Mouse (Mus musculus) cortical plate, adult 2 months (tissue): ENCODE results near the gene Nfatc2. TPM values are rescaled to one million over a fixed set of nuclear protein-coding genes. Genes with fewer than 3 reads are reported as not detected.

Source experiments
- H3K27ac ChIP-seq: fragments of 200-500 bp; 2 replicates; pipeline ENCODE4 v1.5.1; 2012; ENCODE audit warnings: low read length, control low read depth, inconsistent platforms; ENCODE audit not compliant: insufficient read depth
- H3K4me1 ChIP-seq: fragments of 200-500 bp; 2 replicates; pipeline ENCODE4 v1.6.1; 2011; ENCODE audit warnings: low read length; ENCODE audit not compliant: control insufficient read depth, insufficient read depth
- H3K4me3 ChIP-seq: fragments of 200-500 bp; 2 replicates; pipeline ENCODE4 v1.5.1; 2011; ENCODE audit warnings: mild to moderate bottlenecking, low read length, control low read depth; ENCODE audit not compliant: insufficient read depth
- CTCF ChIP-seq: fragments of 200-500 bp; IDR thresholded peaks from 2 replicates; pipeline ENCODE4 v1.5.1; 2011; ENCODE audit warnings: mild to moderate bottlenecking, control low read depth, low read length; ENCODE audit not compliant: insufficient read depth; ENCODE audit errors: extremely low read depth
- POLR2A ChIP-seq: fragments of 200-500 bp; IDR thresholded peaks from 2 replicates; pipeline ENCODE4 v1.6.1; 2011; ENCODE audit warnings: mild to moderate bottlenecking, low read length, control low read depth; ENCODE audit not compliant: insufficient read depth; ENCODE audit errors: extremely low read depth
- polyA plus RNA-seq: library from polyadenylated mRNA; depleted of rRNA; stranded (reverse); fragments of >200 nt; gene quantifications from 2 replicates; pipeline ENCODE4 v1.2.3, GENCODE M21; 2012

The Nfatc2 gene
- polyA plus RNA-seq, 1 experiment = 8.0 TPM

GRCm38 (mm10) chr2:168465646-168466045 lies 135.8 kb downstream of the Nfatc2 start:
- no peaks in the 10 kb centered on the region for H3K4me1 ChIP-seq
- TF ChIP-seq CTCF = no peak
- no peak for TF ChIP-seq POLR2A
- no peak overlapping the region for H3K4me3 ChIP-seq
- no peak overlapping the region for H3K27ac ChIP-seq

- no peak for TF ChIP-seq POLR2A
- TF ChIP-seq CTCF = no peak
- H3K4me3 ChIP-seq = no peak overlapping the region
- no peaks in the 10 kb centered on the region for H3K4me1 ChIP-seq
- no peak overlapping the region for H3K27ac ChIP-seq
Observed at GRCm38 (mm10) chr2:168461865-168462264, 139.6 kb downstream of the Nfatc2 start.

GRCm38 (mm10) chr2:168459627-168460026 lies 141.8 kb downstream of the Nfatc2 start:
- TF ChIP-seq POLR2A (no peak), CTCF (0 out of 2 replicates have a peak, but pooled peaks have one; percentile 3)
- no peak overlapping the region for H3K4me3 ChIP-seq
- no peak overlapping the region for H3K27ac ChIP-seq
- H3K4me1 ChIP-seq = no peaks in the 10 kb centered on the region

DNA sequence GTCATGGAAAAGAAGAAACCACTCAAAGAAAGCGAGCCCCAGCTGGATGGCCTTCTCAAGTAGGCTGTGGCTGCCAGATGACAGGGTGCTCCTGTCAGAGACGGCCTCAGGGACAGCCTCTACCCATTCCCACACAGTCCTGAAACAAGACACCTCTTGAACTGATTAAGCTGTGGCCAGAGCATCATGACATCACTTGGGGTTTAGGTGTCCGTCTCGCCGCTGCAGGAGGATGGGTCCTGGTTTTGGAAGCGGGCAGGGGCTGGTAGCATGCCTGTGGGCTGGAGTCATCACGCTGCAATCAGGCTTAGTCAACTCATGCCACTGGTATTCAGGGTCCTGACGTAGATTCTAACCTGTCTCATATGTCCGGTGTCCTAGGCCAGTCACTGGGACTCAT lies 142.9 kb downstream of the Nfatc2 start:
- Histone ChIP-seq H3K27ac (no peak overlapping the region), H3K4me3 (no peak overlapping the region), H3K4me1 (no peaks in the 10 kb centered on the region)
- TF ChIP-seq POLR2A (no peak), CTCF (no peak)

DNA sequence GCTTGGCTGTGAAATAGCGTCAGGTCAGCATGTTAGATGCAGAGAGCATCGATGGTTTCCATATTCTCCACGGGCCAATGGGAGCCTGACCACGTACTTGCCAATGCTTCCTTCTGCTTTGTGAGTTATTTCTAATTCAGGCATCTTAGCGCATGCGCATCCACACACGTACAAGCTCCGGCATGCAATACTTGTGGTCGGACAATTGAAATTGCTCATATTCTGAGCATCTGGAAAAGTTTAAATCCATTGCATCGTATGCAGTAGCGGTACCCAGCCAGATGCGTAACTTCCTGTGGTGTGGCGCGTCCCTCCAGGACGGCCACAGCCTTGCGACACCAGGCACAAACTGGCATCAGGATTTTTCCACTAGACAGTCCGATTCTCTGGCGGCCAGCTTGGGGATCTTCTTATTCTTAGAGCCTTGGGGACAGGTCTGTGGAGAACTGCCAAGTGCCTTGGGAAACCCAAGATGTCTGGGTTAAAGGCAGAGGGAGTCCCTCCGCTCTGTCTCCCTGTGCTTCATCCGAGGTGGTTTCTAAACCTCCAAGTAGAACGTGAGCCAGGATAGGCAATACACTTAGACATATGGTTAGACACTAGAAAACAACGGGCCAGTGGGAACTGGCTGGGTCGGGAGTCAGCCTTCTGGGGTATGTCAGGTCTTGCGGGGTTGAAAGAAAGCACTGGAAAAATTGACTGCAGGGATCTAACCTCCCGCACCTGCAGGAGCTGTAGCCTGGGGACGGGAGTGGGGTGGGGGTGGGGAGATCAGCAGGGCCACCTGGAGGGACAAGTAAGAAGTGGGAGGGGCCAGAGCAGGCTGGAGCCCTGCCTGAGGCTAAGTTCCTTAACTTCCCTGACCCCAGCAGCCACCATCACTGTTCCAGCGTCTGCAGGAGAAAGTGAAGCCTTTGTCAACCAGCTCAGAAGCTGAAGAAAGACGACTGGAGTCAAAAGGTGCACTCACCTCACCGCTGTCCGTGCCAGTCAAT lies 149.4 kb downstream of the Nfatc2 start:
- Histone ChIP-seq H3K27ac (no peak overlapping the region), H3K4me3 (no peak overlapping the region), H3K4me1 (no peaks in the 10 kb centered on the region)
- no peak for TF ChIP-seq POLR2A
- TF ChIP-seq CTCF = no peak

- no peak overlapping the region for H3K4me3 ChIP-seq
- H3K4me1 ChIP-seq = no peaks in the 10 kb centered on the region
- H3K27ac ChIP-seq = no peak overlapping the region
- TF ChIP-seq POLR2A (no peak), CTCF (peak; percentile 78)
Observed at GRCm38 (mm10) chr2:168450977-168451376, 150.5 kb downstream of the Nfatc2 start.

GRCm38 (mm10) chr2:168448054-168448453 lies 153.4 kb downstream of the Nfatc2 start:
- no peak overlapping the region for H3K4me3 ChIP-seq
- H3K27ac ChIP-seq = no peak overlapping the region
- H3K4me1 ChIP-seq = no peaks in the 10 kb centered on the region
- TF ChIP-seq CTCF (no peak), POLR2A (no peak)

GRCm38 (mm10) chr2:168447601-168448000 lies 153.9 kb downstream of the Nfatc2 start:
- TF ChIP-seq POLR2A (no peak), CTCF (no peak)
- no peak overlapping the region for H3K27ac ChIP-seq
- no peaks in the 10 kb centered on the region for H3K4me1 ChIP-seq
- no peak overlapping the region for H3K4me3 ChIP-seq

DNA sequence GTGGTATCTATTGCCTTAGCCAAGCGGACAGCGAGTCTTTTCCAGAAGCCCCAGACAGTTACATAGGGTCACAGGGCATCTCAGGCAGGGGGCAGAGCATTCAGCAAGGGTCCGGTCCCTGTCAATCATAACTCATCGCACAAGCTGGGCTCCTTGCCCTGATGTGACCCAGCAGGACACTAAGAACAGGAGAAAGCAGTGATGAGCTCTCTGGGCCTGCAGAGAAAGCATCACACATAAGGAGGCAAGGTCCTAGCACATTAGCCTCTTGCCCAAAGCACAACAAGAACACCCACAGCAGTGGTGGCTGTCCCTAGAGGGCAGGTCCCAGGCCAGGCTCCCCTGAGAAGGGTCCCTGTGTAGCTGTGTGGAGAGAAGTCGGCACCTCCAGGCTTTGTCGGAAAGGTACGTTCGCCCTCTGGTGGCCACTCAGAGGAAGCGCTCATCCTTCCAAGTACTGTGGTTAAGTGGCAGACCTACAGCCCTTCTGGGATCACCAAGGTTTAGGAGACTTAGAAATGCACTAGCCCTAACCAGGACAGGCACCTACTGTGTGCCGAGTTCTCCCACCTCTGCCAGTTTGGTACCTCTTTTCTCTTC lies 156.1 kb downstream of the Nfatc2 start:
- Histone ChIP-seq H3K4me1 (no peaks in the 10 kb centered on the region), H3K27ac (no peak overlapping the region), H3K4me3 (no peak overlapping the region)
- TF ChIP-seq CTCF (peak; percentile 91), POLR2A (no peak)
